Mouse (Mus musculus): ENCODE data around the gene Nckap1l.

Gene Nckap1l

GRCm38 (mm10) chr15:103519386-103520378, 66.1 kb downstream of the Nckap1l start:
- Histone ChIP-seq H3K4me3 (replicated peaks; ENCODE audit: low read length) (peak overlapping the region; percentile 57), H3K4me1 (replicated peaks; ENCODE audit: low read depth, low read length) (peaks cover 99% of the 10 kb centered on the region), H3K27me3 (ENCODE audit: insufficient read depth, low read length) (no peaks in the 10 kb centered on the region), H3K36me3 (ENCODE audit: insufficient read depth, low read length) (peaks cover 16% of the 10 kb centered on the region), H3K9me3 (ENCODE audit: low read length) (no peaks in the 10 kb centered on the region)
- 0 out of 2 replicates have a peak, but pooled peaks have one; percentile 12 for TF ChIP-seq POU5F1 (IDR thresholded peaks at IDR 0.05; ENCODE audit: borderline replicate concordance, low read length)
- TF ChIP-seq CTCF (conservative IDR thresholded peaks at IDR 0.05; ENCODE audit: low read length) = no peak
- TF ChIP-seq NANOG (IDR thresholded peaks at IDR 0.05; ENCODE audit: borderline replicate concordance, low read length) = peak; percentile 43

DNA sequence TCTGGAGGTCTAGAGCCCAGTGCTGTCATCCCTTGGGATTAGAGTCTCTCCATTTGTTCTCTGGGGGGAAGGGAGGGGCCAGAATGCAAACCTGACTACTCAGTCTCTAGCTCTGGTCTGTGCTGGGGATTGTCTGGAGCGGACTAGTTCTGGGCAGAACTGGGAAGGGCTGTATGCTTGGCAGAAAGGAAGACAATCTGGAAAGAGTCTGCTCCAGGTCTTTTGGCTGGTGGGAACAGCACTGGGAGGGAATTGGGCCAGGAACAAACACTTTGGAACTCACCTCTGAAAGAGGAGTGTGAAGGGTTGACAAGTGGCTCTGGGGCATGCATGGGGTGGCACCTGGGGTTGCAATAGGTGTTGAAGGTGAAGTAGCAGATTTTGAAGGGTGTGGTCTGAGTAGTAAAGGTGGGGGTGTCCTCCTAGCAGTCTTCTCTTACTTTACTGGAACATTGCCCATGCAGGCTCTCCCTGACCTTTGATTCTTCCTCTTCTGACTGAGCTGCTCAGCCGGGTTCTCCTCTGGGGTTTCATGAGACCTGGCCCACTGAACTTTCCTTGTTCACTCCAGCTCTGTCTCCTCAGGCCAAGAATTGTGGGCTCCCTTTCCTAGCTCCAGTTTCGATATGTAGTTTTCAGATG, 69.0 kb downstream of the Nckap1l start:
- H3K9me3 ChIP-seq (ENCODE audit: low read length) = no peaks in the 10 kb centered on the region
- H3K4me3 ChIP-seq (replicated peaks; ENCODE audit: low read length) = peak overlapping the region; percentile 54
- H3K27me3 ChIP-seq (ENCODE audit: insufficient read depth, low read length) = no peaks in the 10 kb centered on the region
- no peak for TF ChIP-seq CTCF (conservative IDR thresholded peaks at IDR 0.05; ENCODE audit: low read length)
- TF ChIP-seq NANOG (IDR thresholded peaks at IDR 0.05; ENCODE audit: borderline replicate concordance, low read length) = no peak; the same call in 1 of the 2 replicates
- TF ChIP-seq POU5F1 (IDR thresholded peaks at IDR 0.05; ENCODE audit: borderline replicate concordance, low read length) = no peak
- H3K4me1 ChIP-seq (replicated peaks; ENCODE audit: low read depth, low read length) = peaks cover 87% of the 10 kb centered on the region
- H3K36me3 ChIP-seq (ENCODE audit: insufficient read depth, low read length) = peaks cover 44% of the 10 kb centered on the region

DNA sequence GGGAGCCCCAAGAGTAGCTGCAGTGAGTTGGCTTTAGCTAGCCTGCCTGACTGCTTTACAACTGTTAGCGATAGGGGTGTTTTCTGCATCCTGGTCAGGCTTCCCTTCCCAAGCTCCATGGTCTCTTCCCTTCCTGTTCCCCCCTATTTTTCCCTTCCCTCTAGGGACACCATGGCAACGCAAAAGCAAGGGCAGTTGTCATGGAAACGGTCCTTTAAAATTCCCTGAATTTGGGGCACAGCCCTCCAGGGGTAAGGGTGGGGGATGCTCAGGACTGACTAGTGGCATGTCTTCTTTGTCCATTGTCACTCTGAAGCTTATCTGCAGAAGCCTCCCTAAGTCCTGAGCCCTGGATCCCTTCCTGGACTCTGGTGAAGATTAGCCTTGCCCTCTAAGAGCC, 69.6 kb downstream of the Nckap1l start:
- Histone ChIP-seq H3K36me3 (ENCODE audit: insufficient read depth, low read length) (peaks cover 50% of the 10 kb centered on the region), H3K27me3 (ENCODE audit: insufficient read depth, low read length) (no peaks in the 10 kb centered on the region), H3K9me3 (ENCODE audit: low read length) (no peaks in the 10 kb centered on the region), H3K4me1 (replicated peaks; ENCODE audit: low read depth, low read length) (peaks cover 82% of the 10 kb centered on the region), H3K4me3 (replicated peaks; ENCODE audit: low read length) (peak overlapping the region; percentile 54)
- TF ChIP-seq NANOG (IDR thresholded peaks at IDR 0.05; ENCODE audit: borderline replicate concordance, low read length) (no peak), CTCF (conservative IDR thresholded peaks at IDR 0.05; ENCODE audit: low read length) (no peak), POU5F1 (IDR thresholded peaks at IDR 0.05; ENCODE audit: borderline replicate concordance, low read length) (no peak)

DNA sequence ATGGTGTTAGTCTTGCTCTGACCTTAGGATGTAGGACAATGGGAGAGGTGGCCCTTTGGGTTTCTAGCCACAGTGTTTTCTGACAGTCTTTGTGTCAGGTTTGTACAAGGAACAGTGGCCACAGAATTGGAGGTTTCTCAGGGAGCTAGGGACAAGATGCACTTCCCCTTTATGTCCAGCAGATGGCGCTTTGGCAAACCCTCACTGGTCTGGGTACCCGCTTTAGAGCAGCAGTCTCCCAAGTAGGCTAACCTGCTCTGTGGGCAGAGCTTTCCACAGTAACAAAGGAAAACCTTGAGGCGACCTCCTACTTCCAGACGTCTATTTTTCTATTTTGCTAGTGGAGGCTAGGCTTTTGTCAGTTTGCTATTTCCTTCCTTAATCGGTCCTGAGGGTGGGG, 76.8 kb downstream of the Nckap1l start:
- Histone ChIP-seq H3K4me3 (replicated peaks; ENCODE audit: low read length) (0 out of 2 replicates have a peak overlapping the region, but pooled peaks have one; percentile 10), H3K9me3 (ENCODE audit: low read length) (no peaks in the 10 kb centered on the region), H3K36me3 (ENCODE audit: insufficient read depth, low read length) (peaks cover 78% of the 10 kb centered on the region), H3K27me3 (ENCODE audit: insufficient read depth, low read length) (no peaks in the 10 kb centered on the region), H3K4me1 (replicated peaks; ENCODE audit: low read depth, low read length) (peaks cover 82% of the 10 kb centered on the region)
- TF ChIP-seq POU5F1 (IDR thresholded peaks at IDR 0.05; ENCODE audit: borderline replicate concordance, low read length) = no peak
- TF ChIP-seq CTCF (conservative IDR thresholded peaks at IDR 0.05; ENCODE audit: low read length) = peak; percentile 97
- TF ChIP-seq NANOG (IDR thresholded peaks at IDR 0.05; ENCODE audit: borderline replicate concordance, low read length) = no peak

DNA sequence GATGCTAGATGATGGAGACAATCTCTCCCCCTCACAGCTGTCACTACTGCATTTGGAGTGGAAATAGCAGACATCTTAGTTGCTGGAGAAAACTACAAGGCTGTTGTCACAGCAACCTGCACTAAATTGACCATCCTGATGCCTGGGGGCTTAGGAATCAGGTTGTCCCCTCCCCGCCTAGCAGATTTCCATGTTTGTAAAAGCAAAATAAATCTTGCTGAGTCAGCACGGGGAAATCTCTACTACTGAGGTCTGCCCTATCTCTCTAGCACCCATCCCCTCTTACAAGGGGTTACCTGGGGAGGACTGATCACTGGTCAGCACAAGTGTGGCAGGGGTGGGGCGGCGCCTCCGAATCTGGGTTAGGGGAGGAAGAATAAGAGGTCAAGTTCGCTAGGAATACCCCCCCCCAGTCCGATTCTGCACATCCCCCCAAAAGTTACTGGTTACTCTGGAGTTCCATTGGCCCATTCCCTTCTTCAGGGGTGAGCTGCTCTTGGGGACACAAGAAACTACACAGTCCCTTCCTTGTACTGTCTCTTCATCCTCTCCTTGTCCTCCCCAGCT, 80.5 kb downstream of the Nckap1l start:
- Histone ChIP-seq H3K4me1 (replicated peaks; ENCODE audit: low read depth, low read length) (peaks cover 91% of the 10 kb centered on the region), H3K27me3 (ENCODE audit: insufficient read depth, low read length) (peaks cover 17% of the 10 kb centered on the region), H3K4me3 (replicated peaks; ENCODE audit: low read length) (no peak overlapping the region), H3K9me3 (ENCODE audit: low read length) (no peaks in the 10 kb centered on the region), H3K36me3 (ENCODE audit: insufficient read depth, low read length) (peaks cover 41% of the 10 kb centered on the region)
- TF ChIP-seq POU5F1 (IDR thresholded peaks at IDR 0.05; ENCODE audit: borderline replicate concordance, low read length) (no peak), CTCF (conservative IDR thresholded peaks at IDR 0.05; ENCODE audit: low read length) (no peak), NANOG (IDR thresholded peaks at IDR 0.05; ENCODE audit: borderline replicate concordance, low read length) (no peak)

DNA sequence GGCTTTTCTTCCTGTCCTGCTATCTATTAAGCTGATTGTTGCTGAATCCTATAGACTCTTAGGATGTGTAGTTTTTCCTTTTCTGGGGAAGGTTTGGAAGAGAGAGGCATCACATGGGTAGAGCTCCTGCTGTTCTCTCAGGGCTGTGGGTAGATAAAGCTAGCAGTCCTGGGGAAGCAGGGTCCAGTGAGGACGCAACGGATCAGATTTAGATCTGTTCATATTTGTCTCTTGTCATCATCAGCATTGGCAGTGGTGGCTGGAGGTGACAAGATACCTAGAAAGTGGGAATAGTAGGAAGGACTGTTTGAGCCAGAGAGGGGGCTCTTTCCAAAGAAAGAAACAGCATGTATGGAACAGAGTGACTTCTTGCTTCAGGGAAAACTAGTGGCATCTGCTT, 81.4 kb downstream of the Nckap1l start:
- Histone ChIP-seq H3K4me1 (replicated peaks; ENCODE audit: low read depth, low read length) (peaks cover 87% of the 10 kb centered on the region), H3K9me3 (ENCODE audit: low read length) (no peaks in the 10 kb centered on the region), H3K36me3 (ENCODE audit: insufficient read depth, low read length) (peaks cover 33% of the 10 kb centered on the region), H3K27me3 (ENCODE audit: insufficient read depth, low read length) (peaks cover 24% of the 10 kb centered on the region), H3K4me3 (replicated peaks; ENCODE audit: low read length) (no peak overlapping the region)
- TF ChIP-seq POU5F1 (IDR thresholded peaks at IDR 0.05; ENCODE audit: borderline replicate concordance, low read length) (no peak), CTCF (conservative IDR thresholded peaks at IDR 0.05; ENCODE audit: low read length) (no peak), NANOG (IDR thresholded peaks at IDR 0.05; ENCODE audit: borderline replicate concordance, low read length) (no peak)

DNA sequence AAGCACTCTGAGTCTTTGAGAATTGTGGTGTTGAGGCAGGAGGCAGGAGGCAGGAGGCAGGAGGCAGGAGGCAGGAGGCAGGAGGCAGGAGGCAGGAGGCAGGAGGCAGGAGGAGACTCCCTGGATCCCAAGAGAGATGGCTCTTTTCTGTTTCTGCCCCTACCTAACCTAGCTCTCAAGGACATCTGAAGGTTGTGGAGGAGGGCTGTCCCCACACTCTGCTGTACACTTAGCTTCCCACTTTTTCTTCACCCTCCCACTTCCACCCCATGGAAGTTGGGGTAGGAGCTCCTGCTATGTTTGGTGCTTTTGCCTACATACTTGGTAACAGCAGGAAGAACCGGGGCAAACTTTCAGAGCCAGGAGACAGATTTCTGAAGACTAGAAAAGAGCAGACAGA, 82.2 kb downstream of the Nckap1l start:
- no peak for TF ChIP-seq CTCF (conservative IDR thresholded peaks at IDR 0.05; ENCODE audit: low read length)
- TF ChIP-seq POU5F1 (IDR thresholded peaks at IDR 0.05; ENCODE audit: borderline replicate concordance, low read length) = no peak
- Histone ChIP-seq H3K36me3 (ENCODE audit: insufficient read depth, low read length) (peaks cover 31% of the 10 kb centered on the region), H3K27me3 (ENCODE audit: insufficient read depth, low read length) (peaks cover 31% of the 10 kb centered on the region), H3K4me1 (replicated peaks; ENCODE audit: low read depth, low read length) (peaks cover 80% of the 10 kb centered on the region), H3K4me3 (replicated peaks; ENCODE audit: low read length) (no peak overlapping the region), H3K9me3 (ENCODE audit: low read length) (no peaks in the 10 kb centered on the region)

- peaks cover 73% of the 10 kb centered on the region for H3K4me1 ChIP-seq (replicated peaks; ENCODE audit: low read depth, low read length)
- H3K36me3 ChIP-seq (ENCODE audit: insufficient read depth, low read length) = peaks cover 24% of the 10 kb centered on the region
- TF ChIP-seq CTCF (conservative IDR thresholded peaks at IDR 0.05; ENCODE audit: low read length) = no peak
- TF ChIP-seq POU5F1 (IDR thresholded peaks at IDR 0.05; ENCODE audit: borderline replicate concordance, low read length) = no peak
- TF ChIP-seq NANOG (IDR thresholded peaks at IDR 0.05; ENCODE audit: borderline replicate concordance, low read length) = no peak
- H3K27me3 ChIP-seq (ENCODE audit: insufficient read depth, low read length) = peaks cover 37% of the 10 kb centered on the region
- peak overlapping the region; percentile 92 for H3K4me3 ChIP-seq (replicated peaks; ENCODE audit: low read length)
- H3K9me3 ChIP-seq (ENCODE audit: low read length) = no peaks in the 10 kb centered on the region
Measured at GRCm38 (mm10) chr15:103536456-103536855, 82.9 kb downstream of the Nckap1l start.

All from E14TG2a.4 (cell line).